Mouse (Mus musculus) midbrain, embryonic 10.5 days (tissue): ENCODE results near the gene AL607142.1. TPM values are rescaled to one million over a fixed set of nuclear protein-coding genes. Genes with fewer than 3 reads are reported as not detected.

Source experiments
- DNase-seq: peaks from one replicate; pipeline ENCODE4 v3.0.0-alpha.2; 2017; ENCODE audit warnings: low spot score
- H3K27ac ChIP-seq: fragments of 300-500 bp; sonication (generic); replicated peaks from 2 replicates; pipeline ENCODE4 v1.5.1; 2016; ENCODE audit warnings: mild to moderate bottlenecking
- H3K27me3 ChIP-seq: fragments of 300-500 bp; sonication (generic); 2 replicates; pipeline ENCODE4 v1.6.1; 2016; ENCODE audit warnings: low read depth, mild to moderate bottlenecking; ENCODE audit not compliant: poor library complexity, severe bottlenecking
- H3K36me3 ChIP-seq: fragments of 300-500 bp; sonication (generic); 2 replicates; pipeline ENCODE4 v1.6.1; 2016; ENCODE audit warnings: mild to moderate bottlenecking, moderate library complexity
- H3K4me1 ChIP-seq: fragments of 300-500 bp; sonication (generic); 2 replicates; pipeline ENCODE4 v1.6.1; 2016
- H3K4me3 ChIP-seq: fragments of 300-500 bp; sonication (generic); 2 replicates; pipeline ENCODE4 v1.5.1; 2016; ENCODE audit warnings: mild to moderate bottlenecking, moderate library complexity
- H3K9me3 ChIP-seq: fragments of 300-500 bp; sonication (generic); replicated peaks from 2 replicates; pipeline ENCODE4 v1.6.1; 2016; ENCODE audit warnings: mild to moderate bottlenecking
- WGBS: fragments of 180-500 bp; shearing (Covaris S2); methylation state at CpG from one replicate; pipeline ENCODE4 v1.1.7; 2016; 5-methylcytosine and 5-hydroxymethylcytosine counted together
- polyA plus RNA-seq: library from polyadenylated mRNA; unstranded; fragments of >200 nt; fragmentation: Nextera tagmentation; extraction: Ambion mirVana; gene quantifications from 2 replicates; pipeline ENCODE4 v1.2.1, GENCODE M21; 2016

Gene AL607142.1
- polyA plus RNA-seq, 1 experiment from 2014 or later: not detected

DNA sequence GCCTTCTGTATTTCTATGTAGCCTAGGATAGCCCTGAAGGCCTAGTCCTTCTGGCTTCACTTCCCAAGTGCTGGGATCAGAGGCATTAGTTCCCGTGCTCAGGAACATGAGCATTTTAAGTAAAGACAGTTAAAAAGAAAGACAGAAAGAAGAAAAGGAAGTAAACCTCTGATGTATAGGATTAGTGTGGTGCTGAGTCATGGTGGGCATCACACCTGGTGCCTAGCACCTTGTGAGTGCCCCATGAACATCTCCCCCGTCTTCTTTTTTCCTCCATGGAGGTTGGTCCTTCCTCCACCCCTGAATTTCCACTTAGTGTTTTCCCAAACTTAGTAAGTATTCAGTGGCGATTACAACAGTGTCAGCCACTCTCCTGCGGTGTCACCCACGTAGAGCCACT lies 20.2 kb upstream of the AL607142.1 start:
- Histone ChIP-seq H3K27me3 (no peaks in the 10 kb centered on the region), H3K9me3 (no peaks in the 10 kb centered on the region), H3K27ac (no peak overlapping the region), H3K36me3 (no peaks in the 10 kb centered on the region), H3K4me1 (0 out of 2 replicates have a peak, but pooled peaks cover 4% of the 10 kb centered on the region), H3K4me3 (no peak overlapping the region)
- 87% methylated on average over 5 of the region's 5 CpGs for WGBS
- DNase-seq: no peak

DNA sequence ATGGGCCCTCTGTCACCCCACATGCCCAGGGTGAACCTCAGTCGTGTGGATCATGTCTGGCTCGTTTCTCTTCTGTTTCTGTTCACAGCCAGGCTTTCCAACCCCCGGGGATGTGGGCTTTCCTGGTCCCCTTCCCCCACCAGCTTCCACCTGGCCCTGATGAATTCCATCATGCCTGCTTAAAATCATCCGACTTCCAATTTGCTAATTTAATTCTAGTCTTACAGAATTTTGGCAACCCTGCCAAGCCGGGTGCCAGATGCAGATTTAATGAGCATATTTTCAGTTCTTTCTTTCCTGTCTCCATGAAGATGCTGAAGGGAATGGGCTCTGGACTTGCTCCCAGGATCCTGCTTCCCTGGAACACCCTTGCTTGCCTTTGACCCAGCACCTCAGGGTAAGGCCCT lies 19.7 kb upstream of the AL607142.1 start:
- 70% methylated on average over 5 of the region's 5 CpGs for WGBS
- H3K4me3 ChIP-seq: no peak overlapping the region
- H3K36me3 ChIP-seq: no peaks in the 10 kb centered on the region
- no peak overlapping the region for H3K27ac ChIP-seq
- no peaks in the 10 kb centered on the region for H3K27me3 ChIP-seq
- 0 out of 2 replicates have a peak, but pooled peaks cover 4% of the 10 kb centered on the region for H3K4me1 ChIP-seq
- no peak for DNase-seq
- no peaks in the 10 kb centered on the region for H3K9me3 ChIP-seq

DNA sequence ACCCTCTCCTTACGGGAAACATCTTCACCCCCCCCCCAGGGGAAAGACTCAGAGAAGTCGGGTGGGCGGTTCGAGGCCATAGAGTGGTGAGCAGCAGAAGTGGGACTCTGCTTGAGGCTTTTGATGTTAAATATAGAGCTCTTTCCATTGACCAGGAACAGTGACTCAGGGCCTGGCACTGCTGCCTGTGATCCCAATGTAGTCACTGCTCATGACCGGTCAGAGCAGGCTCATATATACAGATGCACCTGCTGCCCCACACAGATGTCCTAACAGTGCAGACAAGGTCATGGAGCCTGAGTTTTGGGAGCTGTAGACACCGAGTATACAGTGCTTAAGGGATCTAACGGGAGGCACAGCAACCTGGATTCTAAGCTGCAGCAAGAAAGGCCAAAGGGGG lies 18.9 kb upstream of the AL607142.1 start:
- no peak for DNase-seq
- 84% methylated on average over 7 of the region's 7 CpGs for WGBS

DNA sequence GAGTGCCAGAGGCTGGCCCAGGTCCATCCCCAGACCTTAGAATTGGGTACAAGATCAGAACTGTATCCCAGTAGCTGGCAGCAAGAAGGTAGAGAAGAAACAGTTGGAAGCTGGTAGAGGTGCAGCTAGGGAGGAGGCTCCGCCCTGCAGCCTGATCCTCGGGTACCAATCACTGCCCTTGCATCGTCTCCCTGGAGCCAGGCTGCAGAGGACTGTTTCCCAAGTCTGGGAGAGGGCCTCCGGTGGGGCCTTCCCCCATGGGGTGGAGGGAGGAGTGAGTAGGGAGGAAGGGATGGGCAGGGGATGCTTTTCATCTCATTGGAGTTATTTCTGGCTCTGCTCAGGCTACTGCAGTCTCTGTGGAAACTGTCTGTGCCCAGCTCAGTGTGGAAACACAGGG lies 17.7 kb upstream of the AL607142.1 start:
- no peaks in the 10 kb centered on the region for H3K36me3 ChIP-seq
- DNase-seq: no peak
- 0 out of 2 replicates have a peak, but pooled peaks cover 4% of the 10 kb centered on the region for H3K4me1 ChIP-seq
- H3K4me3 ChIP-seq: no peak overlapping the region
- H3K27ac ChIP-seq: no peak overlapping the region
- H3K27me3 ChIP-seq: no peaks in the 10 kb centered on the region
- WGBS: 28% methylated on average over 4 of the region's 4 CpGs
- H3K9me3 ChIP-seq: no peaks in the 10 kb centered on the region

More for the DNA sequence above, 18.9 kb upstream of the AL607142.1 start:
- 0 out of 2 replicates have a peak, but pooled peaks cover 4% of the 10 kb centered on the region for H3K4me1 ChIP-seq
- H3K4me3 ChIP-seq: no peak overlapping the region
- H3K27me3 ChIP-seq: no peaks in the 10 kb centered on the region
- H3K36me3 ChIP-seq: no peaks in the 10 kb centered on the region
- H3K27ac ChIP-seq: no peak overlapping the region
- H3K9me3 ChIP-seq: no peaks in the 10 kb centered on the region

DNA sequence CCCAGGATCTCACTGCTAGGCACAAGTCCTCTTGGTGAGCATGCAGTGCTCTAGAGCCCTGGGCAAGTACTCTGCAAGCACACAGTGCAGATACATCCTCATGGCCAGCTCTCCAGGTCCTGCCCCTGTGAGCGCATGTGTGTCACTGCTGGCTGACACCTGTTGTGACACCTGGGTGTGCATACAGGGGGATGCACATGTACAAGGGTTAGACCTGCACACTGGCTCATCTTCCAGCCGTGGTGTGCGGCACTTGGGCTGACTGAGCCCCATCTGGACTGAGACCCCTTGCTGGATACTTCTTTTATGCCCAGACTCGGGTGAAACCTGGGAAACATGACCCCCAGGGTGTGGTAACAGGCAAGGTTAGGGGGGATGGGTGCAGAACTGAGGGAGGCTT lies 16.5 kb upstream of the AL607142.1 start:
- H3K27me3 ChIP-seq: no peaks in the 10 kb centered on the region
- H3K27ac ChIP-seq: no peak overlapping the region
- no peaks in the 10 kb centered on the region for H3K9me3 ChIP-seq
- no peaks in the 10 kb centered on the region for H3K36me3 ChIP-seq
- DNase-seq: no peak
- H3K4me1 ChIP-seq: 0 out of 2 replicates have a peak, but pooled peaks cover 4% of the 10 kb centered on the region
- H3K4me3 ChIP-seq: no peak overlapping the region
- 80% methylated on average over 4 of the region's 4 CpGs for WGBS

DNA sequence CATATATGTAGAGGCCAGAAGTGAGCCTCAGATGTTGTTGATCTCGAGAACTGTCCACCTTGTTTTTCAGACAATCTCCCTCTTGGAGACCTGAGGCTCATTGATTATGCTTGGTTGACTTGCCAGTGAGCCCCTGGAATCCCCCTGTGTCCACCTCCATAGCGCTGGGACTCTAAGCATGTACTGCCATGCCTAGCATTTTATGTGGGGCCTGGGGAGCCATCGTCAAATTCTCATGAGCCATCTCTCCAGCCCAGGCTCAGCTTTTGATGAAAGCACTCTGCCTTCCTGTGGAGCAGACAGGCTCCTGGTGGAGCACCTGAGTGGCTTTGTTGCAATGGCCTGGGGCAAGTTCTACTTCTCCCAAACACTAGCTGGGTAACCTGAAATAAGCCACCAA lies 14.9 kb upstream of the AL607142.1 start:
- Histone ChIP-seq H3K9me3 (no peaks in the 10 kb centered on the region), H3K36me3 (no peaks in the 10 kb centered on the region), H3K27me3 (no peaks in the 10 kb centered on the region), H3K27ac (no peak overlapping the region), H3K4me1 (0 out of 2 replicates have a peak, but pooled peaks cover 4% of the 10 kb centered on the region), H3K4me3 (no peak overlapping the region)
- DNase-seq: no peak
- WGBS: 95% methylated on average over 3 of the region's 3 CpGs

DNA sequence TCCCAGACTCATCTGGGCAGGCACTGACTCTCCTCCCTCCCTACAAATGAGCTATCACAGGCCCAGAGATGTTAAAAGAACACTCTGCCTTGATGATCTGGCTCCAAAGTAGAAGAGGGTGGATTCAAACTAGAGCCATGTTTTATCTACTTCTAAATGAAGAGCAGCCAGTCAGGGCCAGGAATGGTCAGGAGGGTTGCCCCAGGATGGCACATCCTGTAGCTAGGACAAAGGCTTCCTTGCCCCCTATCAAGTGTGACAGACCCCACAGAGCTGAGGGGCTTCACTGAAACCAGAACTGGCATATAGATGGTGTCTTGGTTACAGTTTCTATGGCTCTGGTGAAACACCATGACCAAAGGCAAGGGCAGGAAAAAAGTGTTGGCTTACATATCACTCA lies 12.3 kb upstream of the AL607142.1 start:
- no peak for DNase-seq
- no peak overlapping the region for H3K4me3 ChIP-seq
- H3K36me3 ChIP-seq: no peaks in the 10 kb centered on the region
- no peaks in the 10 kb centered on the region for H3K4me1 ChIP-seq
- H3K9me3 ChIP-seq: no peaks in the 10 kb centered on the region
- H3K27ac ChIP-seq: no peak overlapping the region
- no peaks in the 10 kb centered on the region for H3K27me3 ChIP-seq

DNA sequence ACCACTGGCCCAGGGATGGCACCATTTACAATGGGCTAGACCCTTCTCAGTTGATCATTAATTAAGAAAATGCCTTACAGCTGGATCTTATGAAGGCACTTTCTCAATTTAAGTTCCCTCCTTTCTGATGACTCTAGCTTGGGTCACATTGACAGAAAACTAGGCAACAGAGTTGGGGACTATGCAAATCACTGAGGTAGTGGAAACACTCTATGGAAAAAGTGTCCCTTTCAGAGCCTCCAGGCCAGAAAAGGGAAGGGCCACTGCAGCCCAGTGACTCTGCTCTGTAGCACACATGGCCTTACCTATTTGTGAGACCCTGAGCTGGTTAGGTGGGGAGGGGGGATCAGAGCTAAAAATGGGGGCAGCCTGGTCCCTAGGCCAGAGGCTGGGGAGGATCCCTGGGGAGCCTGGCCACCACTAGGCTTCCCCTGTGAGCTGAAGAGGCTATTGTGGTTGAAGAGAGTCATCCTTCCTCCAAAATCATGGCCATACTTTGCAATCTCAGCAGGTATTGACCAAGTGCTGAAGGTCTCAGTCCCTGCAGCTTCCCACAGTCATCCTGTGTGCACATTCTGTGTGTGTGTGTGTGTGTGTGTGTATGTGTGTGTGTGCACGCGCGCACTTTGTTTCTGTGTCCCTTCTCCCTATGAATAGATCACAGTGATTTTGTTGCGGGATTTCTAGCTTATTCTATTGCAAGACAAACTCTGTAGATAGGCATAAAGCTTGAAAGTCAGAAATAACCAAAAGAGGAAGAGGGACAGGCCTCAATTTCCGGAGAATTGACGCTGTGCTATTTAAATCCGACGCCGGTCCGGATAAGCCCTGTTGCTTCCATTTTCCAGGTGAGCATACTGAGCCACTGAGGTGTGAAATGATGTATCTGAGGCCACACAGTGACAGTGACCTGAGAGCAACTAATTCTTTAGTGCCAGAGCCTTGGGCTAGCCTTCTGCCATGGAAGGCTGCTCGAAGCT lies 11.5 kb upstream of the AL607142.1 start:
- H3K4me3 ChIP-seq: no peak overlapping the region
- no peaks in the 10 kb centered on the region for H3K27me3 ChIP-seq
- no peaks in the 10 kb centered on the region for H3K36me3 ChIP-seq
- DNase-seq: no peak
- WGBS: 93% methylated on average over 11 of the region's 11 CpGs
- H3K9me3 ChIP-seq: no peaks in the 10 kb centered on the region
- no peaks in the 10 kb centered on the region for H3K4me1 ChIP-seq
- no peak overlapping the region for H3K27ac ChIP-seq

DNA sequence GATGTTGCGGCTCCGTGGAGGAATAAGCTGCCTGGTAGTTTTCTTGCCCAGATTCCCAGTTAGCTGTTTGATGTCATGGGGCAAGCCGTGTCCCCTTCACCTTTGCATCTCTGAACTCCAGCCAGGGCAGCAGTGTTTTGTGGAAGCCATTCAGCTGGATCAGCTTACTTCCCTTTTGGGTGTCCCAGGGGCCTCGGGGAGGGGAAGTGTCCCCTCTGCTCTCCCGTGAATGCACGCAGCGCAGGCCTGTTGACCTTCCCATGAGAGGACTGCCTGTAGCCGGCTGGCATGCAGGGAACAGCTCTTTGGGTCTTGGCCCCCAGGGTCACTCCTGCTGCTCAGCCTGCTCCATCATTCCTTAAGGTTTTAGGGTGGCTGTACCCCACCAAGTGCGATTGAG lies 10.7 kb upstream of the AL607142.1 start:
- H3K36me3 ChIP-seq: no peaks in the 10 kb centered on the region
- WGBS: 78% methylated on average over 9 of the region's 9 CpGs
- no peaks in the 10 kb centered on the region for H3K9me3 ChIP-seq
- 0 out of 2 replicates have a peak overlapping the region, but pooled peaks have one; percentile 0 for H3K27ac ChIP-seq
- no peak overlapping the region for H3K4me3 ChIP-seq
- H3K27me3 ChIP-seq: no peaks in the 10 kb centered on the region
- DNase-seq: no peak
- 0 out of 2 replicates have a peak, but pooled peaks cover under 1% of the 10 kb centered on the region for H3K4me1 ChIP-seq

DNA sequence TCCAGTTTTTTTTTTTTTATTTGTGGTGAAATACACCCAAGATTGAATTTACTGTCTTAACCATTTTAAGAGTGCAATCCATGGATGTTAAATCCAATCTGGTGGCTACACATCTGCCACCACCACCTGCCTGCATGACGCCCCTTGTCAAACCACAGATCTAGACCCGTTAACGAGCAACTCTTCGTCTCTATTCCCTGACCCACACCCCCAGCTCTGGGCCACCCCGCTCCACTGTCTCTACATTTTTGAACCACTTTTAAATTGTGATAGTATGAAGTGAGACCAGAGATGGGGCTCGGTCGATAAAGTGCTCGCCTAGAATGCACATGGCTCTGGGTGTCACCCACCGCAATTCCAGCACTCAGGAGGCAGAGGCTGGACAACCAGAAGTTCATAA lies 8.3 kb upstream of the AL607142.1 start:
- Histone ChIP-seq H3K27me3 (no peaks in the 10 kb centered on the region), H3K9me3 (no peaks in the 10 kb centered on the region), H3K4me3 (no peak overlapping the region), H3K4me1 (peaks cover 8% of the 10 kb centered on the region), H3K27ac (no peak overlapping the region), H3K36me3 (no peaks in the 10 kb centered on the region)
- 97% methylated on average over 9 of the region's 9 CpGs for WGBS
- no peak for DNase-seq

DNA sequence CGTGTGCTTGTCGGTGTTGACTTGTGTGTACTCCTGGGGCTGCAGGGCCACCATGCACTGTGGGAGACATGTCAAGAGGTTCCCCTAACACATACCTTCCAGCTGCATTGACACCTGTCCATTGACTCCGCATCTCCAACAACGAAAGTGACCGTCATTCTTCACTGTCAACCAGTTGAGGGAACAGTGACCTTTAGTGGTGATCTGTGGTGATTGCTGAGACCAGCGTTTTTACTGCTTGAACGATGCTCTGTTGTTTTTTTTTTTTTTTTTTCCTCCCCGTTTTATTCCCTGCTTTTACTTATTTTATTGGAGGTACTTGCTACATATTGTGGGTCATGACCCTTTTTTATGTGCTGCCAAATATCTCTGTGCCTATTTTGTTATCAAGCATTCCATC lies 7.3 kb upstream of the AL607142.1 start:
- no peaks in the 10 kb centered on the region for H3K9me3 ChIP-seq
- H3K36me3 ChIP-seq: no peaks in the 10 kb centered on the region
- no peak overlapping the region for H3K4me3 ChIP-seq
- no peak for DNase-seq
- H3K27me3 ChIP-seq: no peaks in the 10 kb centered on the region
- 83% methylated on average over 8 of the region's 8 CpGs for WGBS
- no peak overlapping the region for H3K27ac ChIP-seq
- H3K4me1 ChIP-seq: peaks cover 8% of the 10 kb centered on the region

DNA sequence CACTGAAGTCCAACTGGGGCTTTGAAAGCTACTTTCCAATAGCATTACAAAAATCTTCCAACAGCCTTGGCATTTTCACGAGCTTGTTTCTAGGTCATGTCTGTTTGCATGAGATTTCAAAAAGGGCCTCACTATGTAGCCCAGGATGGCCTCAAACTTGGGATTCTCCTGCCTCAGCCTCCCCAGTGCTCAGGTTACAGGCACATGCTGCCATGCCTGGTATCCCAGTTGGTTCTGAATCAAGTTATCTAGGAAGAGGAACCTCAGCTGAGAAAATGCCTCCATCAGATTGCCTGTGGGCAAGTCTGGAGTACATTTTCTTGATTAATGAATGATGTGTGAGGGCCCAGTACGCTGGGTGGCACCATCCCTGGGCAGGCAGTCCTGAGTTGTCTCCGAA lies 6.6 kb upstream of the AL607142.1 start:
- H3K4me3 ChIP-seq: no peak overlapping the region
- 86% methylated on average over 3 of the region's 3 CpGs for WGBS
- peaks cover 8% of the 10 kb centered on the region for H3K4me1 ChIP-seq
- no peaks in the 10 kb centered on the region for H3K27me3 ChIP-seq
- no peaks in the 10 kb centered on the region for H3K36me3 ChIP-seq
- H3K9me3 ChIP-seq: no peaks in the 10 kb centered on the region
- no peak overlapping the region for H3K27ac ChIP-seq
- DNase-seq: no peak

DNA sequence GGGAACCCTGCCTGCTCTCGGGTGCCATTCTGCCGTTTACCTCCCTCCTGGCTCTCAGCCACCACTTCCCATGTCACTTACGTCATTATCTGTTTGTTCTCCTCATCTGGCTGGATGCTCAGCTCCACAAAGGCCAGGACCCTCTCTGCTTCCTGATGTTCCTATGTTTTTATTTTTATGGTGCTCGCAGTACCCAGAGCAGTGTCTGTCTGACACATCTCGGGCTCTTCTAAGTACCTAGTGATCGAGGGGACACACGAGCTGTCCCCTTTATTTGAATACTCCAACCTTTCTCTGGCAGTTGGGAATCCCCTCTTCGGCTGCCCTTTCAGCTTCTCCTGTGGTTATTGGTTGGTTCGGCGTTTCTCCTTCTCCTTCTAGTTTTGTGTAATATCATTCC lies 6.0 kb upstream of the AL607142.1 start:
- no peak overlapping the region for H3K27ac ChIP-seq
- no peak for DNase-seq
- H3K27me3 ChIP-seq: no peaks in the 10 kb centered on the region
- WGBS: 80% methylated on average over 10 of the region's 10 CpGs
- no peaks in the 10 kb centered on the region for H3K36me3 ChIP-seq
- no peaks in the 10 kb centered on the region for H3K9me3 ChIP-seq
- H3K4me3 ChIP-seq: no peak overlapping the region
- peaks cover 8% of the 10 kb centered on the region for H3K4me1 ChIP-seq
